Mouse (Mus musculus): ENCODE results near the gene Fndc3a. TPM values are rescaled to one million over a fixed set of nuclear protein-coding genes. Genes with fewer than 3 reads are reported as not detected.

Gene Fndc3a
- polyA plus RNA-seq, 1 experiment: 19.8 TPM

- Histone ChIP-seq H3K27ac (ENCODE audit: control insufficient read depth, insufficient read depth, low read depth, low read length, poor library complexity) (no peak overlapping the region), H3K4me3 (replicated peaks; ENCODE audit: control insufficient read depth, low read depth, low read length) (no peak overlapping the region), H3K4me1 (ENCODE audit: control insufficient read depth, insufficient read depth, low read length) (no peaks in the 10 kb centered on the region; the same call in 1 of the 2 replicates)
- 57% methylated on average over 1 of the region's 1 CpGs for WGBS
- TF ChIP-seq POLR2A (IDR thresholded peaks at IDR 0.05; ENCODE audit: borderline replicate concordance, control insufficient read depth, low read depth, low read length) (no peak), CTCF (IDR thresholded peaks at IDR 0.05; ENCODE audit: control insufficient read depth, insufficient read depth, low read length) (no peak)
Measured at GRCm38 (mm10) chr14:72644620-72645019, 65.2 kb downstream of the Fndc3a start.

- no peaks in the 10 kb centered on the region; the same call in 1 of the 2 replicates for H3K4me1 ChIP-seq (ENCODE audit: control insufficient read depth, insufficient read depth, low read length)
- TF ChIP-seq CTCF (IDR thresholded peaks at IDR 0.05; ENCODE audit: control insufficient read depth, insufficient read depth, low read length): no peak
- TF ChIP-seq POLR2A (IDR thresholded peaks at IDR 0.05; ENCODE audit: borderline replicate concordance, control insufficient read depth, low read depth, low read length): no peak
- no peak overlapping the region for H3K4me3 ChIP-seq (replicated peaks; ENCODE audit: control insufficient read depth, low read depth, low read length)
- no peak overlapping the region for H3K27ac ChIP-seq (ENCODE audit: control insufficient read depth, insufficient read depth, low read depth, low read length, poor library complexity)
- 87% methylated on average over 6 of the region's 6 CpGs for WGBS
Measured at GRCm38 (mm10) chr14:72638507-72638906, 71.3 kb downstream of the Fndc3a start.

- WGBS: 78% methylated on average over 2 of the region's 2 CpGs
- TF ChIP-seq CTCF (IDR thresholded peaks at IDR 0.05; ENCODE audit: control insufficient read depth, insufficient read depth, low read length) (no peak), POLR2A (IDR thresholded peaks at IDR 0.05; ENCODE audit: borderline replicate concordance, control insufficient read depth, low read depth, low read length) (no peak)
- no peak overlapping the region for H3K4me3 ChIP-seq (replicated peaks; ENCODE audit: control insufficient read depth, low read depth, low read length)
- no peak overlapping the region for H3K27ac ChIP-seq (ENCODE audit: control insufficient read depth, insufficient read depth, low read depth, low read length, poor library complexity)
- no peaks in the 10 kb centered on the region; the same call in 1 of the 2 replicates for H3K4me1 ChIP-seq (ENCODE audit: control insufficient read depth, insufficient read depth, low read length)
Measured at GRCm38 (mm10) chr14:72633571-72633970, 76.2 kb downstream of the Fndc3a start.

- H3K27ac ChIP-seq (ENCODE audit: control insufficient read depth, insufficient read depth, low read depth, low read length, poor library complexity): no peak overlapping the region
- H3K4me3 ChIP-seq (replicated peaks; ENCODE audit: control insufficient read depth, low read depth, low read length): no peak overlapping the region
- no peak for TF ChIP-seq POLR2A (IDR thresholded peaks at IDR 0.05; ENCODE audit: borderline replicate concordance, control insufficient read depth, low read depth, low read length)
- H3K4me1 ChIP-seq (ENCODE audit: control insufficient read depth, insufficient read depth, low read length): no peaks in the 10 kb centered on the region; the same call in 1 of the 2 replicates
Measured at GRCm38 (mm10) chr14:72625411-72625810, 84.4 kb downstream of the Fndc3a start.

- WGBS: 62% methylated on average over 3 of the region's 3 CpGs
- Histone ChIP-seq H3K4me1 (ENCODE audit: control insufficient read depth, insufficient read depth, low read length) (no peaks in the 10 kb centered on the region; the same call in none of the 2 replicates), H3K27ac (ENCODE audit: control insufficient read depth, insufficient read depth, low read depth, low read length, poor library complexity) (no peak overlapping the region), H3K4me3 (replicated peaks; ENCODE audit: control insufficient read depth, low read depth, low read length) (no peak overlapping the region)
- TF ChIP-seq POLR2A (IDR thresholded peaks at IDR 0.05; ENCODE audit: borderline replicate concordance, control insufficient read depth, low read depth, low read length) (no peak), CTCF (IDR thresholded peaks at IDR 0.05; ENCODE audit: control insufficient read depth, insufficient read depth, low read length) (no peak)
Measured at GRCm38 (mm10) chr14:72604077-72604476, 105.7 kb downstream of the Fndc3a start.

GRCm38 (mm10) chr14:72603194-72603521, 106.6 kb downstream of the Fndc3a start:
- no peak for TF ChIP-seq CTCF (IDR thresholded peaks at IDR 0.05; ENCODE audit: control insufficient read depth, insufficient read depth, low read length)
- no peak for TF ChIP-seq POLR2A (IDR thresholded peaks at IDR 0.05; ENCODE audit: borderline replicate concordance, control insufficient read depth, low read depth, low read length)
- Histone ChIP-seq H3K4me1 (ENCODE audit: control insufficient read depth, insufficient read depth, low read length) (no peaks in the 10 kb centered on the region; the same call in none of the 2 replicates), H3K4me3 (replicated peaks; ENCODE audit: control insufficient read depth, low read depth, low read length) (peak overlapping the region; percentile 73), H3K27ac (ENCODE audit: control insufficient read depth, insufficient read depth, low read depth, low read length, poor library complexity) (no peak overlapping the region)
- WGBS: 3% methylated on average over 8 of the region's 8 CpGs

- no peaks in the 10 kb centered on the region; the same call in none of the 2 replicates for H3K4me1 ChIP-seq (ENCODE audit: control insufficient read depth, insufficient read depth, low read length)
- 1% methylated on average over 20 of the region's 20 CpGs for WGBS
- peak overlapping the region; percentile 73 for H3K4me3 ChIP-seq (replicated peaks; ENCODE audit: control insufficient read depth, low read depth, low read length)
- no peak overlapping the region for H3K27ac ChIP-seq (ENCODE audit: control insufficient read depth, insufficient read depth, low read depth, low read length, poor library complexity)
- TF ChIP-seq CTCF (IDR thresholded peaks at IDR 0.05; ENCODE audit: control insufficient read depth, insufficient read depth, low read length): no peak
- TF ChIP-seq POLR2A (IDR thresholded peaks at IDR 0.05; ENCODE audit: borderline replicate concordance, control insufficient read depth, low read depth, low read length): no peak
Measured at GRCm38 (mm10) chr14:72602521-72603193, 107.1 kb downstream of the Fndc3a start.

GRCm38 (mm10) chr14:72601381-72602305, 108.2 kb downstream of the Fndc3a start:
- Histone ChIP-seq H3K27ac (ENCODE audit: control insufficient read depth, insufficient read depth, low read depth, low read length, poor library complexity) (no peak overlapping the region), H3K4me1 (ENCODE audit: control insufficient read depth, insufficient read depth, low read length) (no peaks in the 10 kb centered on the region; the same call in none of the 2 replicates), H3K4me3 (replicated peaks; ENCODE audit: control insufficient read depth, low read depth, low read length) (no peak overlapping the region)
- TF ChIP-seq POLR2A (IDR thresholded peaks at IDR 0.05; ENCODE audit: borderline replicate concordance, control insufficient read depth, low read depth, low read length) (no peak), CTCF (IDR thresholded peaks at IDR 0.05; ENCODE audit: control insufficient read depth, insufficient read depth, low read length) (no peak)
- 70% methylated on average over 5 of the region's 5 CpGs for WGBS

All from bone marrow, adult 2 months (tissue).